Mouse (Mus musculus): ENCODE results near the gene Eif2b3. TPM values are rescaled to one million over a fixed set of nuclear protein-coding genes. Genes with fewer than 3 reads are reported as not detected.
A peak's percentile ranks its signal among the peaks of the same experiment; 100 is the strongest.

The Eif2b3 gene
- polyA plus RNA-seq, 1 experiment, result 22.6 TPM

DNA sequence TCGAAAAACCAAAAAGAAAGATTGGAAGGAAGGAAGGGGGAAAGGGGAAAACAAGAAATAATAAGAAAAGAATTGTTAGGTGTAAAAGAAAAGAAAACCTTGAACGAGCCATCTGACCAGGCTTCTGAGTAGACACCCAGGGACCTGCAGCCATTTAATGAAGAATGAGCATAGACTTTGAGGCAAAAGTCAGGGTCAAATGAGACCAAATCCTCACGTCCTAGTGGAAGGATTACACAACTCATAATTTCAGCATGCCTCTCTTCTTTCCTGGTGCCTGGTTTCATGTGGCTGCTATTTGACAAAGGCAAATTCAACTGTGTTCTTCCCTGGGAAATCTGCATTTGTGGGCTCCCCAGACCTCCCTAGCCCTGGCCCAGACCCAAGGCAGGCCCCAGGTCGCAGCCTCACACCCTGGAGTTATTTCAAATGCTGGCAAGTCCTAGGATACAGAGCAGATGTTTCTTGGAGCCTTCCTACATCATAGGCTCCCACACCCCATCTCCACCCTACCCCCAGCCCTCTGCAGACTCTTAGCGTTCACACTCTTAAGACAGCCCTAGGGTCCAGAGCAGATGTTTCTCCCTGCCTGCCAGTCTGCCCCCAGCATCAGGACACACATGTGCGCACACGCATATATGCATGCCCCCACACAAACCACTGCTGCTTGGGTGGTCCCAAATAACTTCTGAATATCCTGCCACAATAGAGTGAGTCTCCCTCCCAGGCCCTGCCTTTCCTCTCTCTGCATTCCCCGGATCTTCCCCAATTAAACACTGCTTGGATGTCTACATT is 79.0 kb downstream of the Eif2b3 start:
- Histone ChIP-seq H3K4me3 (ENCODE audit: insufficient read depth, low read depth, low read length) (no peak overlapping the region), H3K27ac (replicated peaks; ENCODE audit: low read depth, low read length) (peak overlapping the region; percentile 62), H3K4me1 (ENCODE audit: control insufficient read depth, insufficient read depth, insufficient read length, low read length) (peaks cover 16% of the 10 kb centered on the region)

DNA sequence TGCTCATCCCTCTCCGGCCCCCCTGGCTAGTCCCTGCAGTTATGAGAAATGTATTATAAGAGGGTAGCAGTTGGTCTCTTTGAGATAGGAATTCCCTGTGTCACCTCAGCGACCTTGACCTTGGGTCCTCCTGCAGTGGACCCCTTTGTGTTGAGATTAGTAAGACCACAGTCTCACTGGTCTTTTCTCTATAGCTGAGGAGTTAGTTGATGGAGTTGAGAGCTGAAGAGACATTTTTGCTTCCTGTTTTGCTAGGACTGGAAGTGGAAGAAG is 79.5 kb downstream of the Eif2b3 start:
- Histone ChIP-seq H3K4me3 (ENCODE audit: insufficient read depth, low read depth, low read length) (no peak overlapping the region), H3K27ac (replicated peaks; ENCODE audit: low read depth, low read length) (peak overlapping the region; percentile 62; the same call in 1 of the 2 replicates), H3K4me1 (ENCODE audit: control insufficient read depth, insufficient read depth, insufficient read length, low read length) (peaks cover 16% of the 10 kb centered on the region)

DNA sequence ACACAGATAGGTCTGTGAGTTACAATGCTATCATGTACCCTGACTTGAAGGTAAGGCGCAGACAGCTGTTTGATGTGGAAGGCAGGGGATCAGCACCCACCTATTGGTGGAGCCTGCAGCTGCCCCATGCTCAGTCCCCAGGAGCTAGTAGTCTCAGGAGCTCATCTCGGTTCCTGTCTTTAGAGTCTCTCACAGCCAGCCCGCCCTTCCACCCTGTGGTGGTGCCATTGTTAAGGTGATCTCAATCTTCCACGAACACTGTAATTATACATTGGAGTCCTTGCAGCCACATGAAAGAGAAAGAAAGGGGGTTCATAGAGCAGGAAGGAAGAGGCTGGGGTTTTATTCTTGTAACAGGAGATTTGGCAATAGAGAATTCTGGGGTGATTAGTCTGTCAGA is 80.8 kb downstream of the Eif2b3 start:
- Histone ChIP-seq H3K4me1 (ENCODE audit: control insufficient read depth, insufficient read depth, insufficient read length, low read length) (peaks cover 16% of the 10 kb centered on the region), H3K27ac (replicated peaks; ENCODE audit: low read depth, low read length) (no peak overlapping the region), H3K4me3 (ENCODE audit: insufficient read depth, low read depth, low read length) (no peak overlapping the region)

DNA sequence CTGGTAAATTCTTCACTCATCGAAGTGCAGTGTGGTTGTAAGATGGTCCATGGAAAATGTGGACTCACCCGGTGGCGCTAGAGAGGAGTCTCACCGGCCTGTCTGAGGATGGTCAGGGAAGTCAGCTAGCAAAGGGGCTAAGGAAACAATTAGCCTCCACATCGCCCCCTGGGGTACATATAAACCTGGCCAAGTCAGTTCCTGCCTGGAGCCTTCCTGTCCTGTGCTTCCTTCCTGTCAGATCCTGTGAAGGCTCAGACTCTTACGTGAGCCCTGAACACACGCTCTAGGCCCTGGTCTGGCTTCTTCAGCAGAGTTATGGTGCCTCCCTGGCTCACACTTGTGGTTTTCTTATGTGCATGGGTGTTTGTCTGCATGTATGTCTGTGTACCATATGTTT is 82.0 kb downstream of the Eif2b3 start:
- H3K4me3 ChIP-seq (ENCODE audit: insufficient read depth, low read depth, low read length), result no peak overlapping the region
- H3K4me1 ChIP-seq (ENCODE audit: control insufficient read depth, insufficient read depth, insufficient read length, low read length), result peaks cover 16% of the 10 kb centered on the region
- H3K27ac ChIP-seq (replicated peaks; ENCODE audit: low read depth, low read length), result 0 out of 2 replicates have a peak overlapping the region, but pooled peaks have one; percentile 29

DNA sequence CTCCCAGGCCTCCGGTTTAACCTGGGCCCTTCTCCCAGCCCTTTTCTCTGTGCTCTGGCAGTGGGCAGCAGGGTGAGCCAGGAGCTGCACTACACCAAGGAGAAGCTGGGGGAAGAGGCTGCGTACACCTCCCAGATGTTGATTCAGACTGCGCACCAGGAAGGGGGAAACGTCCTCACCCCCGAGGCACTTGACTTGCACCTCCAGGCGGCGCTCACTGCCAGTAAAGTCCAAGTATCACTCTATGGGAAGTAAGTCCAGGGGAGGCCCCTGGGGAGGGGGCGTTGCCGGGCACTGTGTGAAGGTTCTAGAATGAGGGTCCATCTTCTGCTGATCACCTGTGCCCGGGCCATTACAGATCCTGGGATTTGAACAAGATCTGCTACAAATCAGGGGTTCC is 85.5 kb downstream of the Eif2b3 start:
- no peak overlapping the region for H3K27ac ChIP-seq (replicated peaks; ENCODE audit: low read depth, low read length)
- H3K4me3 ChIP-seq (ENCODE audit: insufficient read depth, low read depth, low read length), result no peak overlapping the region
- H3K4me1 ChIP-seq (ENCODE audit: control insufficient read depth, insufficient read depth, insufficient read length, low read length), result peaks cover 6% of the 10 kb centered on the region

DNA sequence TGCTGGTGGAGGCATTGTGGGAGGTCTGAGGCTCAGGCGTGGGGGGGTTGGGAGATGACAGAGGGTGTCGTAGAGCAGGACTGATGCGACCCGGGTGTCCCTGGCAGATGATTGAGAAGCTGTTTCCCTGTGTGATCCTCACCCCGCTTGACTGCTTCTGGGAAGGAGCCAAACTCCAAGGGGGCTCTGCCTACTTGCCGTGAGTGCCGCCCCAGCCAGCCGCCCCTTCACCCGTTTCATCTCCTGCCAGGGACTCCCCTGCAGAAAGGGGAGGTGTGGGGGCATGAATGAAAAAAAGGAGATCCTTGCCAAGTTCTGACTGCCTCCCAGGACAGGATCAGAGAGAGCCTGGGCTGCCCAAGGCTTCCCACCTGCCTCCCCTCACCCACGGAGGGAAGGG is 85.9 kb downstream of the Eif2b3 start:
- Histone ChIP-seq H3K4me1 (ENCODE audit: control insufficient read depth, insufficient read depth, insufficient read length, low read length) (peaks cover 6% of the 10 kb centered on the region), H3K27ac (replicated peaks; ENCODE audit: low read depth, low read length) (no peak overlapping the region), H3K4me3 (ENCODE audit: insufficient read depth, low read depth, low read length) (no peak overlapping the region)

DNA sequence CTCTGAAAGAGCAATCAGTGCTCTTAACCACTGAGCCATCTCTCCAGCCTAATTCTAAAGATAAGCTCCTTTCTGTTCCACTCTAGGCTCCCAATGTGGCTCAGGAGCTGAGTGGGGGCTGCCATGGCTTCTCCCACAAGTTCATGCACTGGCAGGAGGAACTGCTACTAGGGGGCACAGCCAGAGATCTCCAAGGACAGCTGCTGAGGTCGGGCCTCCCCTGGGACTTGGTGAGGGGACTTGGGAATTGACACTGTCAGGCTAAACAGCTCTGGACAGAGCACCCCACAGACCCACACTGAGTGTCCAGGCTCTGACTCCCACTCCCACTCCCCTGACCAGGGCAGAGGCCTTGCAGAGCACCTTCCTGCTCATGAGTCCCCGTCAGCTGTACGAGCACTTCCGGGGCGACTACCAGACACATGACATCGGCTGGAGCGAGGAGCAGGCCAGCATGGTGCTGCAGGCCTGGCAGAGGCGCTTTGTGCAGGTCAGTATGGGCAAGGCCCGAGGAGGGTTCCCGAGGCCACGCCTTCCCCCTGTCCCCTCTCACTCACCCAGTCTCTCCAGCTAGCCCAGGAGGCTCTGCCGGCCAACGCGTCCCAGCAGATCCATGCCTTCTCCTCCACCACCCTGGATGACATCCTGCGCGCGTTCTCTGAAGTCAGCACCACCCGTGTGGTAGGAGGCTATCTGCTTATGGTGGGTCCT is 88.8 kb downstream of the Eif2b3 start:
- H3K27ac ChIP-seq (replicated peaks; ENCODE audit: low read depth, low read length), result no peak overlapping the region

DNA sequence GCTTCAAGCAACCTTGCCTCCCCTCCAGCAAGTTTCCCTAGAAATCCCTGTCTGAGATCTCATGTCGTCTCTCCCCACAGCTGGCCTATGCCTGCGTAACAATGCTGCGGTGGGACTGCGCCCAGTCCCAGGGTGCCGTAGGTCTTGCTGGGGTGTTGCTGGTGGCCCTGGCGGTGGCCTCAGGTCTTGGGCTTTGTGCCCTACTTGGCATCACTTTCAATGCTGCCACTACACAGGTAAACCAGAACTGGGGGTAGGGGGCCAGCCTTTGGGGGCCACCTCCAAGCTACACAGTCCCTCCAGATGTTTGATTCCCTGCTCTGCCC is 89.3 kb downstream of the Eif2b3 start:
- no peak overlapping the region for H3K4me3 ChIP-seq (ENCODE audit: insufficient read depth, low read depth, low read length)
- H3K27ac ChIP-seq (replicated peaks; ENCODE audit: low read depth, low read length), result no peak overlapping the region
- no peaks in the 10 kb centered on the region for H3K4me1 ChIP-seq (ENCODE audit: control insufficient read depth, insufficient read depth, insufficient read length, low read length)

More for the DNA sequence above, 88.8 kb downstream of the Eif2b3 start:
- Histone ChIP-seq H3K4me1 (ENCODE audit: control insufficient read depth, insufficient read depth, insufficient read length, low read length) (no peaks in the 10 kb centered on the region), H3K4me3 (ENCODE audit: insufficient read depth, low read depth, low read length) (no peak overlapping the region)

DNA sequence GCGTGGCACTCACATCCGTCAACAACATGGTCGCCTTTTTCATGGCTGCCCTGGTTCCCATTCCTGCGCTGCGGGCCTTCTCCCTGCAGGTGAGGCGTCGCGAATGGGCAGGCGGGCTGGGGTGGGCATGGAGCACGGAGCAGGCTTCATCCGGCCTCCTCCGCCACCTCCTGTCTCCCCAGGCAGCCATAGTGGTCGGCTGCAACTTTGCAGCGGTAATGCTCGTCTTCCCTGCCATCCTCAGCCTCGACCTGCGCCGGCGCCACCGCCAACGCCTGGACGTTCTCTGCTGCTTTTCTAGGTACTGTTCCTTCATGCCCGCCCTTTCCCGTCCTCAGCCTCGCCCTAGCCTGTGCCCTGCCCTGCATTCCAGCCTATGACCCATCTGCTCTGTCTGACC is 90.1 kb downstream of the Eif2b3 start:
- Histone ChIP-seq H3K4me3 (ENCODE audit: insufficient read depth, low read depth, low read length) (no peak overlapping the region), H3K27ac (replicated peaks; ENCODE audit: low read depth, low read length) (no peak overlapping the region)

DNA sequence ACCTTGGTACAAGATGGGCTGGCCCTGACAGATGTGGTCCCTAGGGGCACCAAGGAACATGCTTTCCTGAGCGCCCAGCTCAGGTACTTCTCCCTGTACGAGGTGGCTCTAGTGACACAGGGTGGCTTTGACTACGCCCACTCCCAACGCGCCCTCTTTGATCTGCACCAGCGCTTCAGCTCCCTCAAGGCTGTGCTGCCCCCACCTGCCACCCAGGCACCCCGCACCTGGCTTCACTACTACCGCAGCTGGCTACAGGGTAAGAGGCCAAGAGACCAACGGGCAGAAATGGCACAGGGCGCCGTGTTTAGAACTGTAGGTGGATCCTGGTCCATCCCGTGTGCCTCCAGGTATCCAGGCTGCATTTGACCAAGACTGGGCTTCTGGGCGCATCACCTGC is 91.0 kb downstream of the Eif2b3 start:
- Histone ChIP-seq H3K4me3 (ENCODE audit: insufficient read depth, low read depth, low read length) (no peak overlapping the region), H3K27ac (replicated peaks; ENCODE audit: low read depth, low read length) (no peak overlapping the region), H3K4me1 (ENCODE audit: control insufficient read depth, insufficient read depth, insufficient read length, low read length) (no peaks in the 10 kb centered on the region)

More for the DNA sequence above, 90.1 kb downstream of the Eif2b3 start:
- H3K4me1 ChIP-seq (ENCODE audit: control insufficient read depth, insufficient read depth, insufficient read length, low read length), result no peaks in the 10 kb centered on the region

DNA sequence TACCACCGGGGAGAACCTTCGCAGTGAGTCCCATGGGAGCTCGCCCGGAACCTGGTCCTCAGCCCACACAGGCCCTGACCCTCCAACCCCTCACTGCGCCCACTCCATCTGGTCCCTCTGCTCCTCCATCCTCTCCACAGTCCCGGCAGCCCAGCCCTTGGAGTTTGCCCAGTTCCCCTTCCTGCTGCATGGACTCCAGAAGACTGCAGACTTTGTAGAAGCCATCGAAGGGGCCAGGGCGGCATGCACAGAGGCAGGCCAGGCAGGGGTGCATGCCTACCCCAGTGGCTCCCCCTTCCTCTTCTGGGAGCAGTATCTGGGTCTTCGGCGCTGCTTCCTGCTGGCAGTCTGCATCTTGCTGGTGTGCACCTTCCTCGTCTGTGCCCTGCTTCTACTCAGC is 91.8 kb downstream of the Eif2b3 start:
- Histone ChIP-seq H3K27ac (replicated peaks; ENCODE audit: low read depth, low read length) (no peak overlapping the region), H3K4me1 (ENCODE audit: control insufficient read depth, insufficient read depth, insufficient read length, low read length) (no peaks in the 10 kb centered on the region), H3K4me3 (ENCODE audit: insufficient read depth, low read depth, low read length) (no peak overlapping the region)

DNA sequence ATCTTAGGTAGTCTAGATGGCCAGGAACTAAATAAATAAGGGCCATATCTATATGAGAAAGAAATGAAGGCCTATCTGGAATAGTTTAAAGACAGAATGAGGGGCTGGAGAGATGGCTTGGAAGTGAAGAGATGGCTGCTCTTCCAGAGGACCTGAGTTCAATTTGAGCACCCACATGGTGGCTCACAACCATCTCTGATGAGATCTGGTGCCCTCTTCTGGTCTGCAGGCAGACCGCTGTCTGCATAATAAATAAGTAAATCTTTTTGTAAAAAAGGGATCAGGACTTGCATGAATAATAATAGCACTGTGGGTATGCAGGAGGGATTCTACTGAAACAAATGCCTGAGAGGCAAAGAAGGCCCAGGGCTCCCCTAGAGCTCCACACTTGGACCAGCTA is 94.0 kb downstream of the Eif2b3 start:
- Histone ChIP-seq H3K4me1 (ENCODE audit: control insufficient read depth, insufficient read depth, insufficient read length, low read length) (no peaks in the 10 kb centered on the region), H3K27ac (replicated peaks; ENCODE audit: low read depth, low read length) (no peak overlapping the region), H3K4me3 (ENCODE audit: insufficient read depth, low read depth, low read length) (no peak overlapping the region)

DNA sequence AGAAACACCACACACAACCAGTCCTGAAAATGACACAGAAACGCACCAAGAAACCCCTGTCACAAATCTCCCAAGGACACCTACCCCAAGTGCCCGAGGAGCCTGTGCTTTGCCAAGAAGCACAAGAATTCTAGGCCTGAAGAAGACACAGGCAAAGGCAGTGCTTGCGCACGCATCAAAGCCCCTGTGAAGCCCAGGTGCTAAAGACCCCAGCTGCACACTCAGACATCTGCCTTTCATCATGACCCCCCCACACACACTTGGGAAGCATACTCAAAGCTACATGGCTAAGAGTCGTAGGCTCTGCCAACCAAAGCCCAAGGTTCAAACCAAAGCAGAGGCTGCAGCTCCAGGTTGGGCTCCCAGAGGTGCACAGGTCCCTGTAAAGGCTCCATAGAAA is 96.4 kb downstream of the Eif2b3 start:
- no peak overlapping the region for H3K27ac ChIP-seq (replicated peaks; ENCODE audit: low read depth, low read length)
- H3K4me1 ChIP-seq (ENCODE audit: control insufficient read depth, insufficient read depth, insufficient read length, low read length), result peaks cover 3% of the 10 kb centered on the region; the same call in 1 of the 2 replicates
- no peak overlapping the region for H3K4me3 ChIP-seq (ENCODE audit: insufficient read depth, low read depth, low read length)

DNA sequence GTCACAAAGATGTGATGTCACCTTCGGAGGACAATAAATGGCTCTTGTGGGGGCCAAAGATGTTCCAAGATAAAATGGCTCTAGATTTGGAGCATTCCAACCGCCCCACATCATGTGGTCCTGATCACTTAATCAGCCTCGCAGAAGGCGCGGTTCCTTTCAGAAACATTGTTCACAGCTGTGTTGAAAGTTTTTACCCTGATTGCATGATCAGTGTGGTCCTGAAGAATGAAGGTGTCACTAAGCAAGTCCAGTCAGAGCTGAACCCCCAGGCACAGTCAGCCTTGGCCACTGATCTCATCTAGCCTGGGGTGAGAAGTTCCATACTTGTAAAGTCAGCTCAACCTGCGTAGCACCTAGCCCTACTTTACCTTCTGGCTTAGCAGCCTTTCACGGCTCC is 98.7 kb downstream of the Eif2b3 start:
- H3K27ac ChIP-seq (replicated peaks; ENCODE audit: low read depth, low read length), result no peak overlapping the region
- H3K4me3 ChIP-seq (ENCODE audit: insufficient read depth, low read depth, low read length), result no peak overlapping the region

DNA sequence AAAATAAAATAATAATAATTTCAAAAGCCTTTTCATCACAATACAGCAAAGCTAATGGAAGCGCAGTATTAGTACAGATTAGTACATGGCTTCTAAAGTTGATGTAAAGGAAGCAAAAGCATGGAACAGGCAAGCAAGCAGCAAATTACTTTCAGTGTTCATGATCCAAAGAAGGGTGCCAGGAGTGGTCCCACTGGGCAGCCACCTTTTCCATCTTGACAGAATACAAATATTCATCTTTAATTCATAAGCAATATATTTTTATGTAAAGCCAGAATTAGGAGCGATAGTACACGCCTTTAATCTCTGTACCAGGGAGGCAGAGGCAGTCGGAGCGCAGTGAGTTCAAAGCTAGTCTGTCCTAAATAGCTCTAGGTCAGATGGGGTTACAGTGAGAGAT is 100.4 kb downstream of the Eif2b3 start:
- H3K27ac ChIP-seq (replicated peaks; ENCODE audit: low read depth, low read length), result peak overlapping the region; percentile 89
- peak overlapping the region; percentile 61 for H3K4me3 ChIP-seq (ENCODE audit: insufficient read depth, low read depth, low read length)
- H3K4me1 ChIP-seq (ENCODE audit: control insufficient read depth, insufficient read depth, insufficient read length, low read length), result peaks cover 11% of the 10 kb centered on the region; the same call in 1 of the 2 replicates

More for the DNA sequence above, 98.7 kb downstream of the Eif2b3 start:
- H3K4me1 ChIP-seq (ENCODE audit: control insufficient read depth, insufficient read depth, insufficient read length, low read length), result peaks cover 3% of the 10 kb centered on the region; the same call in 1 of the 2 replicates

DNA sequence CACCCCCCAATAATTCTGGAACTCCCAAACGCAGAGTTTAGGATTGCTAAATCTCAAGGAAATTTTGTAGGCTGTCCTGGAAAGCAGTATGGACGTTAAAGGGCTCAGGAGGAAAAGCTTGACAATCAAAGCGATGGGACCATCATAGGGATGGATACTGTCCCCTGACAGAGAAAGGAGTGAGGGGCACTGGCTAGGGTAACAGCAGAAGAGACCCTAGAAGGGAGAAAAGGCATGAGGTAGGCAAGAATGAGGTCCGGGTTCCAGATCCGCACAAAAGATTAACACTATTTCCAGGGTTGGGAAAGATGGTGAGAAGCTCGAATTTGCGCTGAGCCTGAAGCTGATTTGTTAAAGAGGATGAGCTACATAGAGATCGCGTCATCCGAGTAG is 100.8 kb downstream of the Eif2b3 start:
- Histone ChIP-seq H3K4me3 (ENCODE audit: insufficient read depth, low read depth, low read length) (peak overlapping the region; percentile 61), H3K4me1 (ENCODE audit: control insufficient read depth, insufficient read depth, insufficient read length, low read length) (peaks cover 15% of the 10 kb centered on the region), H3K27ac (replicated peaks; ENCODE audit: low read depth, low read length) (peak overlapping the region; percentile 89)
